ENCODE assay signal across 9 mouse cellular contexts in the genomic region with DNA sequence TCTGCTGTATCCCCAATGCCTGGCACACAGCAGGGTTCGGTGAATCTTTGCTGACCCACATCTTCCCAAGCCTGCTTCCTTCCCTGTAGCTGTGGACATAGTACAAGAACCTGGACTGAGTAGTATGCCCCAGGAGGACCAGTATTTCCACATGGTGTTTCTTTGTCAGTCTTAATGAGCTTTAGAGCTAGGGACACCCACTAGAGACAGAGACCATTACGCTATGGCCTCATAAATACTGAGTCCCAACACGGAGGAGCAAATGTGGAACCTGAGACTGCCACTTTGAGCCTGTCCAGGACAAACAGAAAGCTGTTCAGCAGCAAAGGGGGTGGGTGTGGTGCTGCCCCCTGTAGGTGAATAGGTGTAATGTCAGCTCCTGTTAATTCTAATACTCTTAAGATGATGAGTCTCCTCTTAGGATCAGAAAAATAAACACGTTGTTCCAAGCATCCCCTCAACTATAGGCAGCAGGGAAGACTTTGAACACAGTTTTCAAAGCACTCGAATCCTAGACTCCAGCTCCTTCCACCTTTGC. TPM values are rescaled to one million over a fixed set of nuclear protein-coding genes. Genes with fewer than 3 reads are reported as not detected.
DNase-seq lines count a peak whose midpoint lies in the region; ATAC-seq and TF ChIP-seq lines count a peak whose summit lies in the region.
"Had no signal": no experiment of that assay in that cellular context is flagged by ENCODE, and none has a peak within 500 bp of the region (broad histone marks: within the 10 kb centered on the region; RNA-seq: fewer than 3 reads in every experiment).

No protein-coding gene starts in this region.

- no peaks in the 10 kb centered on the region for H3K36me3 ChIP-seq in liver, embryonic 14.5 days (replicated peaks; ENCODE audit: control insufficient read depth, insufficient read depth, low read depth)
- H3K36me3 ChIP-seq in forebrain, embryonic 13.5 days (ENCODE audit: poor library complexity, severe bottlenecking), result no peaks in the 10 kb centered on the region
- H3K36me3 ChIP-seq: limb, embryonic 15.5 days had no signal

- peak; percentile 64 for DNase-seq in CD4-positive, CD25-positive, alpha-beta regulatory T cell, adult 2 months (ENCODE audit: low read depth, low spot score)
- no peak for DNase-seq in liver, embryonic 14.5 days (ENCODE audit: low read depth in 3 of 3, low spot score in 3 of 3)
- no peak for DNase-seq in liver
- DNase-seq in c-Kit-positive CD71-positive TER-119-negative erythroid progenitor cells, embryonic 14.5 days (ENCODE audit: low read depth), result peak; percentile 3
- DNase-seq in right cerebral cortex, postnatal 10 days (ENCODE audit: low spot score in 2 of 2), result no peak

- H3K27ac ChIP-seq in liver, embryonic 14.5 days, result no peak overlapping the region
- no peak overlapping the region for H3K27ac ChIP-seq in olfactory bulb, adult 2 months (ENCODE audit: insufficient read depth, low read depth, low read length)
- H3K27ac ChIP-seq in forebrain, embryonic 13.5 days, result no peak overlapping the region
- H3K27ac ChIP-seq: limb, embryonic 15.5 days had no signal

- no peak overlapping the region for H3K4me2 ChIP-seq in liver, embryonic 14.5 days (ENCODE audit: low read depth)
- H3K4me2 ChIP-seq in forebrain, embryonic 13.5 days, result no peak overlapping the region
- H3K4me2 ChIP-seq: limb, embryonic 15.5 days had no signal

- no peak for TF ChIP-seq EP300 in liver, embryonic 14.5 days (IDR thresholded peaks at IDR 0.05; ENCODE audit: low read depth)

- TF ChIP-seq POLR2A in olfactory bulb, adult 2 months (IDR thresholded peaks at IDR 0.05; ENCODE audit: insufficient read depth, low read depth, low read length), result no peak

- H3K4me3 ChIP-seq in liver, embryonic 14.5 days (ENCODE audit: insufficient read depth in 1 of 2, low read depth in 2 of 2, low read length in 2 of 2), result no peak overlapping the region
- H3K4me3 ChIP-seq in olfactory bulb, adult 2 months (ENCODE audit: insufficient read depth, low read depth, low read length), result no peak overlapping the region
- no peak overlapping the region for H3K4me3 ChIP-seq in forebrain, embryonic 13.5 days
- H3K4me3 ChIP-seq: limb, embryonic 15.5 days had no signal

- H3K9ac ChIP-seq in liver, embryonic 14.5 days (replicated peaks), result no peak overlapping the region
- no peak overlapping the region for H3K9ac ChIP-seq in forebrain, embryonic 13.5 days
- H3K9ac ChIP-seq: limb, embryonic 15.5 days had no signal

- whole genome bisulfite sequencing in liver, embryonic 14.5 days (ENCODE audit: insufficient replicate concordance), result 29% methylated on average over 5 of the region's 5 CpGs
- WGBS in olfactory bulb, adult 2 months, result 68% methylated on average over 5 of the region's 5 CpGs
- WGBS in forebrain, embryonic 13.5 days, result 47% methylated on average over 5 of the region's 5 CpGs

- TF ChIP-seq CTCF in liver, embryonic 14.5 days (IDR thresholded peaks at IDR 0.05; ENCODE audit: low read depth), result peak; percentile 81
- peak; percentile 48; the same call in 1 of the 2 replicates for TF ChIP-seq CTCF in olfactory bulb, adult 2 months (IDR thresholded peaks at IDR 0.05; ENCODE audit: insufficient read depth, low read depth, low read length)

- H3K4me1 ChIP-seq in liver, embryonic 14.5 days (replicated peaks; ENCODE audit: control insufficient read depth in 2 of 2, insufficient read depth in 2 of 2, low read length in 1 of 2), result no peaks in the 10 kb centered on the region
- H3K4me1 ChIP-seq in olfactory bulb, adult 2 months (ENCODE audit: control insufficient read depth, insufficient read depth, low read length), result peaks cover 35% of the 10 kb centered on the region
- peaks cover 12% of the 10 kb centered on the region; the same call in 1 of the 2 replicates for H3K4me1 ChIP-seq in forebrain, embryonic 13.5 days

- no peaks in the 10 kb centered on the region for H3K27me3 ChIP-seq in liver, embryonic 14.5 days (ENCODE audit: control insufficient read depth, insufficient read depth, low read length)
- H3K27me3 ChIP-seq in forebrain, embryonic 13.5 days, result no peaks in the 10 kb centered on the region
- H3K27me3 ChIP-seq: limb, embryonic 15.5 days had no signal

- no peak for ATAC-seq in CD4-positive, CD25-positive, alpha-beta regulatory T cell, adult 4 months
- no peak for ATAC-seq in liver, embryonic 14.5 days (ENCODE audit: insufficient read depth)
- no peak for ATAC-seq in forebrain, embryonic 13.5 days

- H3K9me3 ChIP-seq in liver, embryonic 14.5 days (ENCODE audit: control insufficient read depth, low read length), result no peaks in the 10 kb centered on the region
- H3K9me3 ChIP-seq in forebrain, embryonic 13.5 days (replicated peaks), result no peaks in the 10 kb centered on the region
- H3K9me3 ChIP-seq: limb, embryonic 15.5 days had no signal

RNA-seq across cellular contexts. Expression of a gene that starts 44.4 kb away (rescaled TPM):
- polyA plus RNA-seq in CD4-positive, CD25-positive, alpha-beta regulatory T cell, adult 4 months (2017; shearing (Covaris generic)), result 100 to 1,000 TPM; 165 to 229 TPM
- polyA plus RNA-seq in liver, embryonic 14.5 days (2012; rRNA removed), result 69.3 and 109 TPM in 2 replicates
- 200 and 201 TPM in 2 replicates for polyA plus RNA-seq in liver, embryonic 14.5 days (2014; fragmentation: Nextera tagmentation; extraction: Ambion mirVana)
- not detected in 2 replicates for polyA plus RNA-seq in olfactory bulb, adult 2 months (2012; ENCODE audit: insufficient read depth, insufficient read length, low replicate concordance, missing spikeins)
- 374 and 387 TPM in 2 replicates for polyA plus RNA-seq in forebrain, embryonic 13.5 days (2015; fragmentation: Nextera tagmentation; extraction: Ambion mirVana)

RNA-seq across cellular contexts. Expression of a gene that starts 45.3 kb away (rescaled TPM):
- under 1 TPM in 1 of 2 experiments, not detected in 1; 0.08 TPM for polyA plus RNA-seq in CD4-positive, CD25-positive, alpha-beta regulatory T cell, adult 4 months (2017; shearing (Covaris generic))
- polyA plus RNA-seq in liver, embryonic 14.5 days (2012; rRNA removed), result 0.22 and 0.35 TPM in 2 replicates
- 0.18 and 0.24 TPM in 2 replicates for polyA plus RNA-seq in liver, embryonic 14.5 days (2014; fragmentation: Nextera tagmentation; extraction: Ambion mirVana)
- polyA plus RNA-seq in olfactory bulb, adult 2 months (2012; ENCODE audit: insufficient read depth, insufficient read length, low replicate concordance, missing spikeins), result 128 TPM in 1 of 2 replicates, not detected in the other
- 2.6 and 2.8 TPM in 2 replicates for polyA plus RNA-seq in forebrain, embryonic 13.5 days (2015; fragmentation: Nextera tagmentation; extraction: Ambion mirVana)

Comparison
In these comparisons a context has a peak if more than half of its experiments do, and no peak if none do; other contexts are left out.
1. DNase-seq: peak in CD4-positive, CD25-positive, alpha-beta regulatory T cell, adult 2 months (single experiment) and c-Kit-positive CD71-positive TER-119-negative erythroid progenitor cells, embryonic 14.5 days (single experiment); none in liver, embryonic 14.5 days (0 of 3), liver (single experiment) and right cerebral cortex, postnatal 10 days (0 of 2).